Mouse (Mus musculus) thymus, adult 2 months (tissue): ENCODE results near the gene Pmepa1. TPM values are rescaled to one million over a fixed set of nuclear protein-coding genes. Genes with fewer than 3 reads are reported as not detected.
A peak's percentile ranks its signal among the peaks of the same experiment; 100 is the strongest.

ENCODE experiments used
- DNase-seq: peaks from one replicate; pipeline ENCODE4 v3.0.0; 2021
- H3K27ac ChIP-seq: fragments of 200-500 bp; 2 replicates; pipeline ENCODE4 v1.5.1; 2012; ENCODE audit warnings: low read length, control low read depth; ENCODE audit not compliant: control insufficient read depth, insufficient read depth
- H3K27me3 ChIP-seq: fragments of 200-500 bp; 2 replicates; pipeline ENCODE4 v1.6.1; 2012; ENCODE audit warnings: mild to moderate bottlenecking, low read length, moderate library complexity, mixed read lengths; ENCODE audit not compliant: control insufficient read depth, insufficient read depth
- H3K36me3 ChIP-seq: fragments of 200-500 bp; 2 replicates; pipeline ENCODE4 v1.6.1; 2012; ENCODE audit warnings: mild to moderate bottlenecking, low read length, moderate library complexity; ENCODE audit not compliant: control insufficient read depth, insufficient read depth
- H3K4me1 ChIP-seq: fragments of 200-500 bp; replicated peaks from 2 replicates; pipeline ENCODE4 v1.6.1; 2012; ENCODE audit warnings: low read length; ENCODE audit not compliant: control insufficient read depth, insufficient read depth
- H3K4me3 ChIP-seq: fragments of 200-500 bp; 2 replicates; pipeline ENCODE4 v1.5.1; 2012; ENCODE audit warnings: mild to moderate bottlenecking, low read length, control low read depth, moderate library complexity; ENCODE audit not compliant: control insufficient read depth, insufficient read depth
- CTCF ChIP-seq: fragments of 200-500 bp; IDR thresholded peaks from 2 replicates; pipeline ENCODE4 v1.5.1; 2012; ENCODE audit warnings: mild to moderate bottlenecking, control low read depth, low read length, moderate library complexity, borderline replicate concordance; ENCODE audit not compliant: control insufficient read depth, poor library complexity, insufficient read depth; ENCODE audit errors: extremely low read depth
- POLR2A ChIP-seq: fragments of 200-500 bp; IDR thresholded peaks from 2 replicates; pipeline ENCODE4 v1.6.1; 2012; ENCODE audit warnings: mild to moderate bottlenecking, low read length, control low read depth, moderate library complexity; ENCODE audit not compliant: control insufficient read depth, poor library complexity, insufficient read depth; ENCODE audit errors: extremely low read depth
- WGBS: fragments of 180-500 bp; shearing (Covaris S2); methylation state at CpG from one replicate; pipeline ENCODE4 v1.1.7; 2018; 5-methylcytosine and 5-hydroxymethylcytosine counted together
- polyA plus RNA-seq: library from polyadenylated mRNA; depleted of rRNA; stranded (reverse); fragments of >200 nt; gene quantifications from 2 replicates; pipeline ENCODE4 v1.2.3, GENCODE M21; 2012

Gene Pmepa1
- polyA plus RNA-seq, 1 experiment, result 68.7 TPM

GRCm38 (mm10) chr2:173276859-173277258 lies 526 bp upstream of the Pmepa1 start:
- DNase-seq, result peak; percentile 37
- 30% methylated on average over 12 of the region's 12 CpGs for WGBS
- peaks cover 39% of the 10 kb centered on the region for H3K4me1 ChIP-seq

GRCm38 (mm10) chr2:173275343-173276201 lies 761 bp downstream of the Pmepa1 start:
- TF ChIP-seq POLR2A (no peak), CTCF (no peak)
- Histone ChIP-seq H3K27ac (peak overlapping the region; percentile 12; the same call in 1 of the 2 replicates), H3K4me3 (peak overlapping the region; percentile 81), H3K36me3 (no peaks in the 10 kb centered on the region), H3K27me3 (no peaks in the 10 kb centered on the region), H3K4me1 (peaks cover 52% of the 10 kb centered on the region)
- WGBS, result 2% methylated on average over 93 of the region's 93 CpGs
- peak; percentile 42 for DNase-seq

More at GRCm38 (mm10) chr2:173276859-173277258, 526 bp upstream of the Pmepa1 start:
- no peak for TF ChIP-seq CTCF
- TF ChIP-seq POLR2A, result no peak
- Histone ChIP-seq H3K36me3 (no peaks in the 10 kb centered on the region), H3K27ac (no peak overlapping the region), H3K27me3 (no peaks in the 10 kb centered on the region), H3K4me3 (peak overlapping the region; percentile 57)

DNA sequence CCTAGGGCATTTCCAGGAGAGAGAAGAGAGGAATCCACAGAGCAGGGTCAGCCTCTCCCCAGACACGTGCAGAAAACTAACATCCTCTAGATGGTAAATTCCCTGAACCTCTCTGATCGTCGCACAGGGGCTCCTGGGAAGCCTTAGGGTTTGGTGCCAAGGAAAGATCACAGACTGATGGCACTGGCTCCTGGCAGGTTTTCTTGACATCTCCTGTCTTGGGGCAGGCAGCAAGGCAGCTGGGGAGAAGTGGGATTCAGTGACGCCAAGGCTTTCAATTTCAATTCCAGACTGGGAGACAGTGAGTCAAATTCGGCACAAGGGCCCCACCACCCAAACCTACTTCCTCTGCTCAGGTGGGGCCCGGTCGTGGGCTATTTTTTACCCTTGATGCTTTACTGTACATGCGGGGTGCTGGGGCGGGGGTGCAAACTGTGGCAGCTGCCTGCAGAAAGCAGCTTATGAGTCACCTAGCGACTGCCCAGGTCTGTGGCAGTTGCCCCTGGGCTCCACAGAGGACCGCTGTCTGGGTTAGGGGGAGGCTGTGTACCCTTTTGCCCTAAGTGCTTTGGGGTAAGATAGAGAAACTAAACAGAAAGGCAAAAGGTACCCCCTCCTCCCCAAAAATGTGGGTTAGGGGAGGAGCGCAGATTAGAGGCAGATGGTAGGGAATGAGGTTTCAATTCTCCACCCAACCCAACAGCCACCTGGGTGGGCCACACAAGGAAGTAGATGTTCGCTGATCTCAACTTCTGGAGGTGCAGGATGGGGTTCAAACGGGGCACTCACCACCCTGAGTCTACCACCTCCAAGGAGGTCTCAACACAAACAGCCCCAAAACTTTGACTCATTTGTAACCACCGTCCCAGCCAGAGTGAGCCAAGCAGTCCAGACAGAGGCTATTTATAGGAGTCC lies 1.6 kb downstream of the Pmepa1 start:
- H3K27ac ChIP-seq, result peak overlapping the region; percentile 12; the same call in 1 of the 2 replicates
- TF ChIP-seq POLR2A (no peak; the same call in 1 of the 2 replicates), CTCF (no peak)
- H3K27me3 ChIP-seq, result no peaks in the 10 kb centered on the region
- H3K4me1 ChIP-seq, result peaks cover 57% of the 10 kb centered on the region
- WGBS, result 14% methylated on average over 15 of the region's 15 CpGs
- peak overlapping the region; percentile 81 for H3K4me3 ChIP-seq
- H3K36me3 ChIP-seq, result no peaks in the 10 kb centered on the region
- DNase-seq, result peak; percentile 58

DNA sequence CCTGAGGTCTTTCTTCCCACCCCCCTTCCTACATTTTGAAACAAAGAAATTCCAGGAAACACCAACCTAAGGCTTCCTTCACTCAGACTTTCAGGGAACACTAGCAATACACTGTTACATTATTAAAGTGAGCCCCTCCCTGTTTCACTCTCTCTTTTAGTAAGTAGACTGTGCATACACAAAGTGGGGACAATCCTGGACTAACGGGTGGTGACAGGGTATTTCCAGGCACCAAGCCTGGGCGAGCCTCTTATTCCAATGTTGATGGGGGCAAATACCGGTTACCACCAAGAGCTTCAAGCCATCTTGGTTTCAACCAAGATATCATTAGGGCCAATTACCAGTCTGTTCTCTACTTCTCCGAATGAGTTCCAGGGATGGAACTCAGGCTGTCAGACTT lies 2.4 kb downstream of the Pmepa1 start:
- H3K4me3 ChIP-seq, result no peak overlapping the region
- no peak overlapping the region for H3K27ac ChIP-seq
- WGBS, result 95% methylated on average over 4 of the region's 4 CpGs
- H3K27me3 ChIP-seq, result no peaks in the 10 kb centered on the region
- H3K36me3 ChIP-seq, result no peaks in the 10 kb centered on the region
- DNase-seq, result no peak
- peaks cover 63% of the 10 kb centered on the region for H3K4me1 ChIP-seq
- TF ChIP-seq POLR2A (no peak), CTCF (no peak)

- Histone ChIP-seq H3K4me1 (peaks cover 76% of the 10 kb centered on the region), H3K36me3 (no peaks in the 10 kb centered on the region), H3K27ac (no peak overlapping the region), H3K4me3 (no peak overlapping the region), H3K27me3 (no peaks in the 10 kb centered on the region)
- 87% methylated on average over 11 of the region's 11 CpGs for WGBS
- DNase-seq, result no peak
- no peak for TF ChIP-seq POLR2A
- TF ChIP-seq CTCF, result no peak
Measured at GRCm38 (mm10) chr2:173272354-173272900, 3.9 kb downstream of the Pmepa1 start.

DNA sequence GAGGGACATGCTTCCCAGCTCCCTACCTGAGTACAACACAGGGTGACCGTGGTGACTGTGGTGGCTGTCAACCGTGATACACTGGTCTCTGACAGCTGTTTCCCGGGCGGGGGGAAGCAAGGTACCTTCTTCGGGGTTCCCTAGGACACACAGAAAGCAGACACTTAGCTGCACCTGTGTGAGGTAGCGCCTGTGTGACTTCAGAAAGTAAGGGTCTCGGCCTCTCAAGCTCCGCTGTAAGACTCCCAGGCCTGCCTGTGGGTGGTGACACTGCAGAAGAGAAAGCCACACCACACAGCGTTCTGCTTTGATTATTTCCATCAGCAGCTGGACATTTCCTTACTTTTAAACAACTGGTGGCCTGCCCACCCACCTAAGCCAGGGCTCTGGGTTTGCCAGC lies 4.8 kb downstream of the Pmepa1 start:
- DNase-seq, result no peak
- Histone ChIP-seq H3K4me3 (no peak overlapping the region), H3K36me3 (no peaks in the 10 kb centered on the region), H3K27ac (no peak overlapping the region), H3K4me1 (peaks cover 78% of the 10 kb centered on the region), H3K27me3 (no peaks in the 10 kb centered on the region)
- TF ChIP-seq CTCF (no peak), POLR2A (no peak)
- WGBS, result 18% methylated on average over 9 of the region's 9 CpGs
